Comparison of ENCODE assay signal across 18 mouse cellular contexts in the genomic region with DNA sequence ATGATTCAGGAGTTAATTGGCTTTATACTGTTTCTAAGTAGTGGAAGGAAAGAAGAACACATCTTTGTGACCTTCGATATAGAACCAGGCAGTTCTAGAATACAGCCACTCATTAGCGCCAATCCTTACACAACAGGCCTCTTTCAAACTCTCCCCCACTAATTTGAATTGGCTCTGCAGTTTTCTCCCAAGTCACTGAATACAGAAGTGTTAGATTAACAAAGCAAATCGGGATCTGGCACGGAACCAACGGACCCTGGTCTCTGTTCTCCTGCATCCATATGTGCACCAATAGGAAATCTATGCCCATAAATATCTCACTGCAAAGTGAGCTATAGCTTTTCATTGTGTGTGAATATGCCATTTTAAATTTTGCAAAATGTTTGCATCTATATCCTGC. TPM values are rescaled to one million over a fixed set of nuclear protein-coding genes. Genes with fewer than 3 reads are reported as not detected.
DNase-seq lines count a peak whose midpoint lies in the region; ATAC-seq lines count a peak whose summit lies in the region.
"Had no signal": no experiment of that assay in that cellular context is flagged by ENCODE, and none has a peak within 500 bp of the region (broad histone marks: within the 10 kb centered on the region; RNA-seq: fewer than 3 reads in every experiment).

No protein-coding gene starts in this region.

- H3K27me3 ChIP-seq in forebrain, embryonic 16.5 days (replicated peaks; ENCODE audit: control insufficient read depth, insufficient read depth, low read length), result 0 out of 2 replicates have a peak, but pooled peaks cover 5% of the 10 kb centered on the region
- H3K27me3 ChIP-seq: heart, embryonic 12.5 days had no signal

- DNase-seq in layer of hippocampus, adult 11-12 months (ENCODE audit: low spot score), result peak; percentile 56
- DNase-seq in layer of hippocampus, adult 9-10 months (ENCODE audit: low spot score), result no peak
- DNase-seq in retina, postnatal 1 day, result peak; percentile 50
- no peak for DNase-seq in retina, embryonic 14.5 days (ENCODE audit: low spot score)
- no peak for DNase-seq in adrenal gland, postnatal 10 days
- DNase-seq in thymus, postnatal 25 days, result no peak
- DNase-seq: adrenal gland, postnatal 36 days; cerebellum, postnatal 36 days; gastrocnemius, postnatal 36 days; heart, postnatal 36 days; kidney, adult 8-10 months had no signal

- H3K4me2 ChIP-seq in forebrain, embryonic 16.5 days (ENCODE audit: low read length), result no peak overlapping the region
- H3K4me2 ChIP-seq: heart, embryonic 12.5 days had no signal

- peak; percentile 46; the same call in 1 of the 2 replicates for ATAC-seq in forebrain, embryonic 16.5 days
- ATAC-seq: lung, postnatal 0 days had no signal

- no peak overlapping the region for H3K9ac ChIP-seq in forebrain, embryonic 16.5 days (replicated peaks; ENCODE audit: low read depth, low read length)
- H3K9ac ChIP-seq: heart, embryonic 12.5 days; liver, embryonic 14.5 days had no signal

- H3K4me3 ChIP-seq in forebrain, embryonic 16.5 days (replicated peaks; ENCODE audit: low read length), result no peak overlapping the region
- H3K4me3 ChIP-seq: heart, embryonic 12.5 days; megakaryocyte, embryonic 14.5 days; myocyte had no signal

- H3K9me3 ChIP-seq in forebrain, embryonic 16.5 days (ENCODE audit: control insufficient read depth, low read length), result no peaks in the 10 kb centered on the region
- H3K9me3 ChIP-seq: G1E; heart, embryonic 12.5 days; megakaryocyte, embryonic 14.5 days had no signal

- H3K4me1 ChIP-seq in forebrain, embryonic 16.5 days (replicated peaks; ENCODE audit: control insufficient read depth, insufficient read depth, low read length), result peaks cover 7% of the 10 kb centered on the region

- 12% methylated on average over 5 of the region's 5 CpGs for WGBS in forebrain, embryonic 16.5 days

- no peaks in the 10 kb centered on the region for H3K36me3 ChIP-seq in forebrain, embryonic 16.5 days (ENCODE audit: control insufficient read depth, insufficient read depth)
- H3K36me3 ChIP-seq: G1E; heart, embryonic 12.5 days had no signal

- H3K27ac ChIP-seq in forebrain, embryonic 16.5 days (ENCODE audit: low read length), result no peak overlapping the region
- H3K27ac ChIP-seq: liver, embryonic 14.5 days had no signal

RNA-seq across cellular contexts. Expression of a gene that starts 20.1 kb away (rescaled TPM):
- 16.3 and 17.3 TPM in 2 replicates for polyA plus RNA-seq in forebrain, embryonic 16.5 days (2015; fragmentation: Nextera tagmentation; extraction: Ambion mirVana)
- 10 to 100 TPM; 23.7 to 30.8 TPM for total RNA-seq in adrenal gland, postnatal 10 days (2021)
- polyA plus RNA-seq: G1E had no signal

Comparison
In these comparisons a context has a peak if more than half of its experiments do, and no peak if none do; other contexts are left out.
1. DNase-seq: peak in layer of hippocampus, adult 11-12 months (single experiment) and retina, postnatal 1 day (single experiment); none in layer of hippocampus, adult 9-10 months (single experiment), retina, embryonic 14.5 days (single experiment), adrenal gland, postnatal 10 days (single experiment) and thymus, postnatal 25 days (single experiment).